Mouse (Mus musculus) hindbrain, embryonic 16.5 days (tissue): ENCODE measurements at regions not wholly inside any gene's neighbourhood (a gene's known extent, or its start where the extent isn't known, plus 50 kb on each side); places are given as distances from the start of the nearest gene placed in this dataset.
A peak's percentile ranks its signal among the peaks of the same experiment; 100 is the strongest.

Source experiments
- ATAC-seq: fragments of 200-750 bp; cut with Nextera tagmentation; 2 replicates; pipeline ENCODE4 v1.8.0; 2017; ENCODE audit warnings: moderate TSS enrichment, moderate library complexity
- H3K27ac ChIP-seq: fragments of 300-500 bp; sonication (generic); 2 replicates; pipeline ENCODE4 v1.5.1; 2014; ENCODE audit warnings: low read depth, mild to moderate bottlenecking, control low read depth, low read length, moderate library complexity
- H3K27me3 ChIP-seq: fragments of 300-500 bp; sonication (generic); replicated peaks from 2 replicates; pipeline ENCODE4 v1.6.1; 2014; ENCODE audit warnings: low read length; ENCODE audit not compliant: control insufficient read depth, insufficient read depth
- H3K36me3 ChIP-seq: fragments of 300-500 bp; sonication (generic); 2 replicates; pipeline ENCODE4 v1.6.1; 2014; ENCODE audit warnings: mild to moderate bottlenecking, low read length, moderate library complexity, mixed read lengths; ENCODE audit not compliant: control insufficient read depth, insufficient read depth
- H3K4me1 ChIP-seq: fragments of 300-500 bp; sonication (generic); 2 replicates; pipeline ENCODE4 v1.6.1; 2014; ENCODE audit warnings: low read depth, low read length; ENCODE audit not compliant: control insufficient read depth, insufficient read depth
- H3K4me2 ChIP-seq: fragments of 300-500 bp; sonication (generic); 2 replicates; pipeline ENCODE4 v1.6.1; 2014; ENCODE audit warnings: mild to moderate bottlenecking, low read length, control low read depth, moderate library complexity
- H3K4me3 ChIP-seq: fragments of 300-500 bp; sonication (generic); 2 replicates; pipeline ENCODE4 v1.5.1; 2014; ENCODE audit warnings: mild to moderate bottlenecking, low read length, control low read depth, moderate library complexity
- H3K9ac ChIP-seq: fragments of 300-500 bp; sonication (generic); 2 replicates; pipeline ENCODE4 v1.6.1; 2014; ENCODE audit warnings: low read depth, mild to moderate bottlenecking, control low read depth, low read length, moderate library complexity
- H3K9me3 ChIP-seq: fragments of 300-500 bp; sonication (generic); 2 replicates; pipeline ENCODE4 v1.6.1; 2014; ENCODE audit warnings: mild to moderate bottlenecking, low read length, moderate library complexity; ENCODE audit not compliant: control insufficient read depth
- WGBS: fragments of 180-500 bp; shearing (Covaris S2); extraction: QIAGEN DNeasy Blood & Tissue Kit; methylation state at CpG from one replicate; pipeline ENCODE4 v1.1.7; 2014; 5-methylcytosine and 5-hydroxymethylcytosine counted together

GRCm38 (mm10) chr15:24161974-24162373 lies 1251.6 kb downstream of the Basp1 start:
- H3K27ac ChIP-seq: no peak overlapping the region
- no peak for ATAC-seq
- 90% methylated on average over 9 of the region's 9 CpGs for WGBS
- H3K36me3 ChIP-seq: no peaks in the 10 kb centered on the region
- H3K4me3 ChIP-seq: no peak overlapping the region
- H3K4me1 ChIP-seq: no peaks in the 10 kb centered on the region
- H3K9me3 ChIP-seq: no peaks in the 10 kb centered on the region
- H3K4me2 ChIP-seq: no peak overlapping the region
- H3K9ac ChIP-seq: no peak overlapping the region
- H3K27me3 ChIP-seq: no peaks in the 10 kb centered on the region

GRCm38 (mm10) chr15:24157700-24158350 lies 1255.7 kb downstream of the Basp1 start:
- Histone ChIP-seq H3K4me3 (no peak overlapping the region), H3K27ac (no peak overlapping the region), H3K36me3 (no peaks in the 10 kb centered on the region), H3K27me3 (no peaks in the 10 kb centered on the region), H3K9ac (no peak overlapping the region), H3K4me2 (no peak overlapping the region), H3K4me1 (no peaks in the 10 kb centered on the region), H3K9me3 (no peaks in the 10 kb centered on the region)
- ATAC-seq: no peak
- WGBS: 77% methylated on average over 10 of the region's 10 CpGs

GRCm38 (mm10) chr15:24154291-24154690 lies 1259.3 kb downstream of the Basp1 start:
- no peaks in the 10 kb centered on the region for H3K36me3 ChIP-seq
- no peaks in the 10 kb centered on the region for H3K9me3 ChIP-seq
- H3K4me2 ChIP-seq: no peak overlapping the region
- no peak overlapping the region for H3K9ac ChIP-seq
- WGBS: 89% methylated on average over 3 of the region's 3 CpGs
- no peak overlapping the region for H3K27ac ChIP-seq
- H3K4me1 ChIP-seq: no peaks in the 10 kb centered on the region
- no peak for ATAC-seq
- no peak overlapping the region for H3K4me3 ChIP-seq
- no peaks in the 10 kb centered on the region for H3K27me3 ChIP-seq

- H3K9ac ChIP-seq: no peak overlapping the region
- H3K4me1 ChIP-seq: no peaks in the 10 kb centered on the region
- no peaks in the 10 kb centered on the region for H3K9me3 ChIP-seq
- ATAC-seq: no peak
- H3K27me3 ChIP-seq: no peaks in the 10 kb centered on the region
- H3K27ac ChIP-seq: no peak overlapping the region
- H3K4me2 ChIP-seq: no peak overlapping the region
- H3K36me3 ChIP-seq: no peaks in the 10 kb centered on the region
- no peak overlapping the region for H3K4me3 ChIP-seq
Measured at GRCm38 (mm10) chr15:24124241-24124640, 1289.3 kb downstream of the Basp1 start.

- Histone ChIP-seq H3K36me3 (no peaks in the 10 kb centered on the region), H3K9ac (no peak overlapping the region), H3K4me1 (no peaks in the 10 kb centered on the region), H3K4me3 (no peak overlapping the region), H3K4me2 (no peak overlapping the region), H3K9me3 (no peaks in the 10 kb centered on the region), H3K27ac (no peak overlapping the region), H3K27me3 (no peaks in the 10 kb centered on the region)
- WGBS: 80% methylated on average over 5 of the region's 5 CpGs
- no peak for ATAC-seq
Measured at GRCm38 (mm10) chr15:24086267-24086666, 1327.3 kb downstream of the Basp1 start.

GRCm38 (mm10) chr15:24053197-24053596 lies 1360.4 kb downstream of the Basp1 start:
- H3K36me3 ChIP-seq: no peaks in the 10 kb centered on the region
- no peak overlapping the region for H3K4me2 ChIP-seq
- no peak overlapping the region for H3K27ac ChIP-seq
- no peak overlapping the region for H3K9ac ChIP-seq
- no peaks in the 10 kb centered on the region for H3K27me3 ChIP-seq
- peak; percentile 60 for ATAC-seq
- no peaks in the 10 kb centered on the region for H3K4me1 ChIP-seq
- H3K4me3 ChIP-seq: no peak overlapping the region
- WGBS: 39% methylated on average over 3 of the region's 3 CpGs
- no peaks in the 10 kb centered on the region for H3K9me3 ChIP-seq

- WGBS: 24% methylated on average over 2 of the region's 2 CpGs
Measured at GRCm38 (mm10) chr15:24040847-24041246, 1372.7 kb downstream of the Basp1 start.

GRCm38 (mm10) chr15:24039174-24039573 lies 1374.4 kb downstream of the Basp1 start:
- no peaks in the 10 kb centered on the region; the same call in 1 of the 2 replicates for H3K9me3 ChIP-seq
- WGBS: 70% methylated on average over 5 of the region's 5 CpGs
- ATAC-seq: no peak
- H3K4me3 ChIP-seq: no peak overlapping the region
- no peak overlapping the region for H3K27ac ChIP-seq
- H3K27me3 ChIP-seq: no peaks in the 10 kb centered on the region
- H3K9ac ChIP-seq: no peak overlapping the region
- H3K4me2 ChIP-seq: no peak overlapping the region
- no peaks in the 10 kb centered on the region for H3K4me1 ChIP-seq
- H3K36me3 ChIP-seq: no peaks in the 10 kb centered on the region

More at GRCm38 (mm10) chr15:24040847-24041246, 1372.7 kb downstream of the Basp1 start:
- H3K4me2 ChIP-seq: no peak overlapping the region
- no peak overlapping the region for H3K4me3 ChIP-seq
- H3K36me3 ChIP-seq: no peaks in the 10 kb centered on the region
- ATAC-seq: peak; percentile 60; the same call in 1 of the 2 replicates
- no peaks in the 10 kb centered on the region; the same call in 1 of the 2 replicates for H3K9me3 ChIP-seq
- H3K4me1 ChIP-seq: no peaks in the 10 kb centered on the region
- no peak overlapping the region for H3K27ac ChIP-seq
- no peaks in the 10 kb centered on the region for H3K27me3 ChIP-seq
- H3K9ac ChIP-seq: no peak overlapping the region

- Histone ChIP-seq H3K9me3 (no peaks in the 10 kb centered on the region), H3K36me3 (no peaks in the 10 kb centered on the region)
Measured at GRCm38 (mm10) chr15:24022137-24022536, 1391.4 kb downstream of the Basp1 start.

GRCm38 (mm10) chr15:24004711-24005110 lies 1408.9 kb downstream of the Basp1 start:
- H3K36me3 ChIP-seq: no peaks in the 10 kb centered on the region
- H3K27me3 ChIP-seq: no peaks in the 10 kb centered on the region
- WGBS: 81% methylated on average over 2 of the region's 2 CpGs

More at GRCm38 (mm10) chr15:24022137-24022536, 1391.4 kb downstream of the Basp1 start:
- Histone ChIP-seq H3K4me1 (no peaks in the 10 kb centered on the region), H3K27ac (no peak overlapping the region), H3K9ac (no peak overlapping the region), H3K27me3 (no peaks in the 10 kb centered on the region), H3K4me2 (no peak overlapping the region), H3K4me3 (no peak overlapping the region)
- ATAC-seq: no peak

More at GRCm38 (mm10) chr15:24004711-24005110, 1408.9 kb downstream of the Basp1 start:
- Histone ChIP-seq H3K27ac (no peak overlapping the region), H3K4me1 (no peaks in the 10 kb centered on the region), H3K4me3 (no peak overlapping the region), H3K9ac (no peak overlapping the region), H3K4me2 (no peak overlapping the region), H3K9me3 (no peaks in the 10 kb centered on the region)
- no peak for ATAC-seq
